Mouse (Mus musculus): Measurements from ENCODE around the gene AL731706.2.

- TF ChIP-seq CTCF (IDR thresholded peaks at IDR 0.05; ENCODE audit: low read depth) (no peak), EP300 (IDR thresholded peaks at IDR 0.05; ENCODE audit: low read depth) (no peak)
Measured at GRCm38 (mm10) chr2:136885579-136885978, at the start of gene AL731706.2.

Data from liver, embryonic 14.5 days (tissue).